Mouse (Mus musculus) retina, adult 2 months (tissue): Measurements from ENCODE around the gene Olfr1426.
"Not testable (repeated sequence)": the region's sequence is repeated elsewhere in the genome, so short reads cannot be mapped to it uniquely, and the experiment has no call there.

Experiments
- DNase-seq: peaks from one replicate; pipeline ENCODE4 v3.0.0-alpha.2; 2012; ENCODE audit warnings: low read depth, low spot score

Olfr1426 gene

GRCm38 (mm10) chr19:12091913-12092312 lies at the start of gene Olfr1426:
Gene Olfr1426, minus strand, starts transcription at chr19:12092013.
- no peak for DNase-seq

GRCm38 (mm10) chr19:12134289-12134688 lies 42.5 kb upstream of the Olfr1426 start:
- no peak for DNase-seq

GRCm38 (mm10) chr19:12123103-12123502 lies 31.3 kb upstream of the Olfr1426 start, which contains the start of gene Olfr76:
Gene Olfr76, minus strand, starts transcription at chr19:12123203.
- DNase-seq: no peak

GRCm38 (mm10) chr19:12116464-12116863 lies 24.7 kb upstream of the Olfr1426 start:
- DNase-seq: no peak

GRCm38 (mm10) chr19:12115797-12116196 lies 24.0 kb upstream of the Olfr1426 start, which contains the start of gene Olfr1428:
Gene Olfr1428, minus strand, starts transcription at chr19:12115897.
- no peak for DNase-seq

- no peak for DNase-seq
Observed at GRCm38 (mm10) chr19:12113807-12114206, 22.0 kb upstream of the Olfr1426 start.

- no peak for DNase-seq
Observed at GRCm38 (mm10) chr19:12104541-12104940, 12.7 kb upstream of the Olfr1426 start.

GRCm38 (mm10) chr19:12103234-12103633 lies 11.4 kb upstream of the Olfr1426 start, which contains the start of gene Olfr1427:
Gene Olfr1427, minus strand, starts transcription at chr19:12103334.
- no peak for DNase-seq

GRCm38 (mm10) chr19:12077631-12078030 lies 14.2 kb downstream of the Olfr1426 start, which contains the start of gene Olfr1425:
Gene Olfr1425, minus strand, starts transcription at chr19:12077731.
- DNase-seq: not testable (repeated sequence)

GRCm38 (mm10) chr19:12069546-12069945 lies 22.3 kb downstream of the Olfr1426 start:
- not testable (repeated sequence) for DNase-seq

- DNase-seq: not testable (repeated sequence)
Observed at GRCm38 (mm10) chr19:12067806-12068205, 24.0 kb downstream of the Olfr1426 start.

- not testable (repeated sequence) for DNase-seq
Observed at GRCm38 (mm10) chr19:12062582-12062981, 29.2 kb downstream of the Olfr1426 start, which contains the start of gene Olfr1424. Gene Olfr1424, minus strand, starts transcription at chr19:12062682.

- no peak for DNase-seq
Observed at GRCm38 (mm10) chr19:12043163-12043562, 48.6 kb downstream of the Olfr1426 start.

- no peak for DNase-seq
Observed at GRCm38 (mm10) chr19:12041217-12041616, 50.6 kb downstream of the Olfr1426 start, which contains the start of gene Olfr1423. Gene Olfr1423, minus strand, starts transcription at chr19:12041317.

- DNase-seq: no peak
Observed at GRCm38 (mm10) chr19:12037727-12038126, 54.1 kb downstream of the Olfr1426 start.
